Mouse (Mus musculus) heart, postnatal 0 days (tissue): ENCODE data around the gene Arsa.

Experiments
- CTCF ChIP-seq: IDR thresholded peaks from 2 replicates; pipeline ENCODE4 v1.5.1; 2016; ENCODE audit warnings: antibody characterized with exemption, control low read depth, low read depth
- EP300 ChIP-seq: IDR thresholded peaks from 2 replicates; pipeline ENCODE4 v1.6.1; 2016; ENCODE audit warnings: antibody characterized with exemption, low read depth

DNA sequence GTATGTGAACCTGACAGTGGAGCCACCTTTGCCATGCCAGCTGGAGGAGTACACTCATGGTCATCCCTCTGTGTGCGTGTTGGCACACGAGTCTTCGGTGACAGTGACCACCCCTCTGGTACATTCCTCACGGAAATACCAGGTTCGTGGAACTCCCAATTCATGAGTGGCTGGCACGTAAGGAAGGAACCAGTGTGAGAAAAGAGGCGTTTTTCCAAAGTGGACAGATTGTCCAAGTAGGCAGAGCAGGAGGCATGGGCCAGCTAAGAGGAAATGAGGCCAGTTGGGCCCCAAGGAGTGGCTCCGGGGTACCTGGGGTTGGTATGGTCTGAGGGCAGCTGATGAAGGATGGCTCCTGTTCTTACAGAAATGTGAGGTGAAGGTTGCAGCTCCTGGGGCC is 48.2 kb upstream of the Arsa start:
- TF ChIP-seq EP300 (no peak), CTCF (no peak)
